Mouse (Mus musculus) forebrain, embryonic 16.5 days (tissue): ENCODE results near the gene Slc25a20. TPM values are rescaled to one million over a fixed set of nuclear protein-coding genes. Genes with fewer than 3 reads are reported as not detected.

Experiments
- ATAC-seq: fragments of 200-750 bp; cut with Nextera tagmentation; 2 replicates; pipeline ENCODE4 v1.8.0; 2017; ENCODE audit warnings: mild to moderate bottlenecking, moderate library complexity
- H3K27ac ChIP-seq: fragments of 300-500 bp; sonication (generic); 2 replicates; pipeline ENCODE4 v1.5.1; 2014; ENCODE audit warnings: low read length, control low read depth
- H3K27me3 ChIP-seq: fragments of 300-500 bp; sonication (generic); replicated peaks from 2 replicates; pipeline ENCODE4 v1.6.1; 2014; ENCODE audit warnings: low read length; ENCODE audit not compliant: control insufficient read depth, insufficient read depth
- H3K36me3 ChIP-seq: fragments of 300-500 bp; sonication (generic); 2 replicates; pipeline ENCODE4 v1.6.1; 2014; ENCODE audit not compliant: control insufficient read depth, insufficient read depth
- H3K4me1 ChIP-seq: fragments of 300-500 bp; sonication (generic); replicated peaks from 2 replicates; pipeline ENCODE4 v1.6.1; 2014; ENCODE audit warnings: low read length; ENCODE audit not compliant: control insufficient read depth, insufficient read depth
- H3K4me2 ChIP-seq: fragments of 300-500 bp; sonication (generic); 2 replicates; pipeline ENCODE4 v1.6.1; 2014; ENCODE audit warnings: mild to moderate bottlenecking, low read length, control low read depth
- H3K4me3 ChIP-seq: fragments of 300-500 bp; sonication (generic); replicated peaks from 2 replicates; pipeline ENCODE4 v1.5.1; 2014; ENCODE audit warnings: mild to moderate bottlenecking, low read length, control low read depth
- H3K9ac ChIP-seq: fragments of 300-500 bp; sonication (generic); replicated peaks from 2 replicates; pipeline ENCODE4 v1.6.1; 2014; ENCODE audit warnings: low read depth, low read length, control low read depth
- H3K9me3 ChIP-seq: fragments of 300-500 bp; sonication (generic); 2 replicates; pipeline ENCODE4 v1.6.1; 2016; ENCODE audit warnings: low read length; ENCODE audit not compliant: control insufficient read depth
- WGBS: fragments of 180-500 bp; shearing (Covaris S2); extraction: QIAGEN DNeasy Blood & Tissue Kit; methylation state at CpG from one replicate; pipeline ENCODE4 v1.1.7; 2014; 5-methylcytosine and 5-hydroxymethylcytosine counted together
- polyA plus RNA-seq: library from polyadenylated mRNA; unstranded; fragments of >200 nt; fragmentation: Nextera tagmentation; extraction: Ambion mirVana; gene quantifications from 2 replicates; pipeline ENCODE4 v1.2.1, GENCODE M21; 2015

Slc25a20 gene
- polyA plus RNA-seq, 1 experiment from 2014 or later, result 47.8 TPM

GRCm38 (mm10) chr9:108673151-108673550 lies 11.3 kb downstream of the Slc25a20 start:
- Histone ChIP-seq H3K36me3 (peaks cover 8% of the 10 kb centered on the region), H3K27me3 (no peaks in the 10 kb centered on the region), H3K9ac (no peak overlapping the region), H3K27ac (no peak overlapping the region), H3K4me2 (no peak overlapping the region), H3K4me3 (no peak overlapping the region), H3K4me1 (no peaks in the 10 kb centered on the region), H3K9me3 (no peaks in the 10 kb centered on the region)
- no peak for ATAC-seq
- WGBS, result 50% methylated on average over 2 of the region's 2 CpGs

DNA sequence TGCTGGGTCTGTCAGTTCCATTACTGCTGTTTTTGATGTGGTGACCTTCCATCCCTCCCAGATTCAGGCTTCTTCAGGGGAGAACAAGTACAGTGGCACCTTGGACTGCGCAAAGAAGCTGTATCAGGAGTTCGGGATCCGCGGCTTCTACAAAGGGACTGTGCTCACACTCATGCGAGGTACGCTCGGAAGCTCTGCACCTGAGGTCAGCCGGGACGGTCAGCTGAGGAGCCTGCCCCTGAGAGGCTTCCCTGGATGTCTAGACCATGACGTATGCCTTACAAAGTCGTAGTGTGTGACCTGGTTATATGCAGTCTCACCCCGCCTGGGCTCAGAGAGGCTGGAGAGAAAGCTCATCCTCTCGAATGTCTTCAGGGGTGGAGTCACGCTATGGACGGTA lies 18.1 kb downstream of the Slc25a20 start:
- Histone ChIP-seq H3K27ac (no peak overlapping the region), H3K4me2 (no peak overlapping the region), H3K4me3 (no peak overlapping the region), H3K9ac (no peak overlapping the region), H3K9me3 (no peaks in the 10 kb centered on the region), H3K4me1 (no peaks in the 10 kb centered on the region), H3K36me3 (peaks cover 2% of the 10 kb centered on the region; the same call in 1 of the 2 replicates), H3K27me3 (no peaks in the 10 kb centered on the region)
- WGBS, result 94% methylated on average over 15 of the region's 15 CpGs
- no peak for ATAC-seq

- no peak overlapping the region for H3K27ac ChIP-seq
- H3K4me3 ChIP-seq, result no peak overlapping the region
- WGBS, result 53% methylated on average over 4 of the region's 4 CpGs
- H3K4me1 ChIP-seq, result 0 out of 2 replicates have a peak, but pooled peaks cover 1% of the 10 kb centered on the region
- H3K36me3 ChIP-seq, result no peaks in the 10 kb centered on the region; the same call in 1 of the 2 replicates
- no peaks in the 10 kb centered on the region for H3K27me3 ChIP-seq
- ATAC-seq, result no peak
- no peak overlapping the region for H3K9ac ChIP-seq
- H3K9me3 ChIP-seq, result no peaks in the 10 kb centered on the region
- H3K4me2 ChIP-seq, result no peak overlapping the region
These were observed 24.6 kb downstream of the Slc25a20 start for GRCm38 (mm10) chr9:108686475-108686887.

DNA sequence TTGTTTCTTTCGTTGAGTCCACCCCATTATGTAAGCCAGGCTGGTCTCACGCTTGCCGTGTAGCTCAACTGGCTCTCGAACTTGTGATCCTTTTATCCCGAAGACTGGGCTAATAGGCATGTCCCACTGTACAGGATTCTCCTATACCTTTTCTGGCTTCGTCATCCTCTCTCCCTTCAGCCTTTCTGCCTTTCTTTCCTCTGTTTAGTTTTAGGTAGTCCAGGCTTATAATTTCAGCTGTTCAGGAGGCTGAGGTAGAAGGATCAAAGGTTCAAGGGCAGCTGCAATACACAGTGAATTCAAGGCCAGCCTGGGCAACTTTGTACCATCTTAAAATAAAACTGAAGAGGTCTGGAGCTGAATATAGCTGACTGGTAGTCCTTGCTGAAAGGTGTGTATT lies 25.3 kb downstream of the Slc25a20 start:
- WGBS, result 91% methylated on average over 6 of the region's 6 CpGs
- no peak overlapping the region for H3K27ac ChIP-seq
- H3K9me3 ChIP-seq, result no peaks in the 10 kb centered on the region
- no peaks in the 10 kb centered on the region; the same call in 1 of the 2 replicates for H3K36me3 ChIP-seq
- ATAC-seq, result no peak
- H3K4me1 ChIP-seq, result 0 out of 2 replicates have a peak, but pooled peaks cover 4% of the 10 kb centered on the region
- no peak overlapping the region for H3K9ac ChIP-seq
- H3K4me3 ChIP-seq, result no peak overlapping the region
- H3K4me2 ChIP-seq, result no peak overlapping the region
- H3K27me3 ChIP-seq, result no peaks in the 10 kb centered on the region

DNA sequence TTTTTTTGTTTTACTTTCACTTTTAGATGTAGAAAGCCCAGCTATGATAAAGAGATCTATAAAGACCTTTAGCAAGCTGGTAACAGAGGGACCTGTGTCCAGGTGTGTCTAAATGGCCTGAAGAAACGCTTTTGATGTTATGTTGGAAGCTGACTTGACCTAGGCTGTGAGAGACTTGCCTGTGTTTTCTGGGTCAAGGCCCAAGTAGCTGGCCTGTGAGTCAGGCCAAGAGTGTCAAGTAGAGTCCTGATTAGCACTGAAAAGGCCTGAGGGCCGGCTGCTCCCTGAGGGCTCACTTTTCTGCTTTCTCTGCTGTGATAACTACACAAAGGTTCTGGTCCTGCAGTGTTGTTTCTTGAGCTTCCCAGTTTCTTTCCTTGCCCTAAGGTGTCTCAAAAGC lies 25.8 kb downstream of the Slc25a20 start:
- Histone ChIP-seq H3K4me3 (no peak overlapping the region), H3K36me3 (no peaks in the 10 kb centered on the region; the same call in 1 of the 2 replicates), H3K9ac (no peak overlapping the region), H3K4me1 (0 out of 2 replicates have a peak, but pooled peaks cover 4% of the 10 kb centered on the region), H3K27ac (no peak overlapping the region), H3K27me3 (no peaks in the 10 kb centered on the region), H3K4me2 (no peak overlapping the region), H3K9me3 (no peaks in the 10 kb centered on the region)
- WGBS, result 70% methylated on average over 2 of the region's 2 CpGs
- no peak for ATAC-seq

DNA sequence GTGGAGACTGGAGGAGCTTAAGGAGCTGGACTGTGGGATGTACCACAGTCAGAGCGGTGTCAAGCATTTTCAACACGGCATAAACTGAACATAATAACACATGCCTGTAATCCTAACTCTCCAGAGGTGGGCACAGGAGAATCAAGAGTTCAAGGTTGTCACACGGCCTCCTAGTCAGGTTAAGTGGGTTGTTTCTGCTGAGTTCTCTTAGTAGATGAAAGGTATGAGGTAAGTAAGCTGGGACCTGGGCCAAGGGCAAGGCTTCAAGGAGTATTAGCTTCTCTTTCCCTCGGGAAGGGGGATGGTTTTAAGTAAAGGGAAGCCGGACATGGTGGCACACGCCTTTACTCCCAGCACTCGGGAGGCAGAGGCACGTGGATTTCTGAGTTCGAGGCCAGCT lies 26.6 kb downstream of the Slc25a20 start:
- no peak overlapping the region for H3K27ac ChIP-seq
- H3K9me3 ChIP-seq, result no peaks in the 10 kb centered on the region
- peaks cover 10% of the 10 kb centered on the region for H3K4me1 ChIP-seq
- 76% methylated on average over 9 of the region's 9 CpGs for WGBS
- H3K4me2 ChIP-seq, result no peak overlapping the region
- H3K27me3 ChIP-seq, result no peaks in the 10 kb centered on the region
- no peak for ATAC-seq
- H3K4me3 ChIP-seq, result no peak overlapping the region
- H3K36me3 ChIP-seq, result no peaks in the 10 kb centered on the region; the same call in 1 of the 2 replicates
- no peak overlapping the region for H3K9ac ChIP-seq

DNA sequence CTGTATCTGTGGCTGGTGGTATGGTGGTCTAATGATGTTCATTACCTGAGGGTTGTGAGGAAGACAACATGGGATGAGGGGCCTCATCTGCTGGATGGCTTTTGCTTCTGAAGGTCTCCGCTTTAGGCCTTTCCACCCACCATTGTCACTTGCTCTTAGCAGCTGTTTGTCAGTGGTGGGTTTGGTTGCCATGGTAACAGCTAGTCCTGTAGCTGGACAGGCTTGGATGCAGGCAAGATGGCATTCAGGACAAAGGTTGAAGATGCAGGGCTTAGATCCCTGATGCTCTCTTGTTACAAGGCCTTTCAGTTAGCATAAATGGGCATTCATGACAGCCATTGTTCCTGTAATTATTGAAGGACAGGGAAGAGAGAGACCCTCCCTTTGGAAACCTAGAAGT lies 27.2 kb downstream of the Slc25a20 start, which contains the start of gene Prkar2a:
Prkar2a (plus strand) TSS at position 209 of the 400 bp plus-strand sequence.
- no peak within 1 kb of the TSS for H3K9ac ChIP-seq
- peaks cover 15% of the 10 kb centered on the region for H3K4me1 ChIP-seq
- H3K4me2 ChIP-seq, result no peak within 1 kb of the TSS

DNA sequence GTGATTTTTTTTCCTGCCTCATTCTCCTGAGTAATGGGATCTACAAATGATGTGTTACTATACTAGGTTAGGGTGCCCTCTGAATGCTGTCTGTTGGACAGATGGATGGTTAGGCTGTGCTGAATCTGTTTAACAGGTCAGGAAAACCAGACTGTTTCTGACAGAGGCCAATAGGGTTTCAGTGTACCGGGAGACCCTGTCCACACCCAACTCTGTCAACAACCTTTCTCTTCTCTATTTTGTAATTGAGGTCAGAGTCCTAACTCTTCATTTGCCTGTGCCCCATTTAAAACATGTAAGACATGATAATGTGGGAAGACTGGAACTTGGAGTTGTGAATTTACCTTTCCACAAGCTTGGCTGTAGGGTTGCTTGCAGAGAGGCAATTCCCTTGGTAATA lies 28.1 kb downstream of the Slc25a20 start:
- WGBS, result 97% methylated on average over 1 of the region's 1 CpGs
- Histone ChIP-seq H3K36me3 (no peaks in the 10 kb centered on the region), H3K9ac (no peak overlapping the region), H3K27me3 (no peaks in the 10 kb centered on the region), H3K9me3 (no peaks in the 10 kb centered on the region), H3K4me1 (peaks cover 21% of the 10 kb centered on the region), H3K4me3 (no peak overlapping the region), H3K27ac (no peak overlapping the region), H3K4me2 (no peak overlapping the region)
- no peak for ATAC-seq

More for the DNA sequence above, 27.2 kb downstream of the Slc25a20 start, which contains the start of gene Prkar2a:
- WGBS, result 24% methylated on average over 1 of the region's 1 CpGs
- ATAC-seq, result no peak
- Histone ChIP-seq H3K4me3 (no peak within 1 kb of the TSS), H3K9me3 (no peaks in the 10 kb centered on the region), H3K27ac (peak within 1 kb of the TSS; percentile 18; the same call in 1 of the 2 replicates), H3K27me3 (no peaks in the 10 kb centered on the region), H3K36me3 (no peaks in the 10 kb centered on the region; the same call in 1 of the 2 replicates)

DNA sequence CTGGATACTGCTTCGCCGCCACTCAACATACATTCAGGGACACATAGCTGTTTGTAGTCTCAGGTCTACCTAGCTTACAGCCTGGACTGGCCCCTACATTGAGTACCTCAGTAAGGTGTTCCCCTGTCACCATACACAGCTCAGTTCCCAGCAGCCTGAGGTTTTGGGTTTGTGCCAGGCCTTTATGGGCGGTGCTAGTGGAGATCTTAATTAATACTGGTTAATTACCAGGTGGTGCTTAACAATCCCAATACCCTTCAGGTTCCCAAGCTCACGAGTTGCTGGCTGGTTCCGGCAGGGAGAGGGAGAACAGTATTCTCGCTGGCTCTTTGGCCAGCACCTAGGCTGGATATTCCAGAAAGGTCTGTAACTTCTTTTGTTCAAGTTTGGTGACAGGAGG lies 29.0 kb downstream of the Slc25a20 start:
- WGBS, result 64% methylated on average over 6 of the region's 6 CpGs
- Histone ChIP-seq H3K36me3 (no peaks in the 10 kb centered on the region), H3K9me3 (no peaks in the 10 kb centered on the region), H3K4me3 (no peak overlapping the region), H3K4me1 (peaks cover 23% of the 10 kb centered on the region), H3K4me2 (no peak overlapping the region), H3K9ac (no peak overlapping the region), H3K27me3 (no peaks in the 10 kb centered on the region), H3K27ac (no peak overlapping the region)
- ATAC-seq, result no peak

GRCm38 (mm10) chr9:108691371-108691770 lies 29.5 kb downstream of the Slc25a20 start:
- H3K27ac ChIP-seq, result no peak overlapping the region

More at GRCm38 (mm10) chr9:108691371-108691770, 29.5 kb downstream of the Slc25a20 start:
- no peaks in the 10 kb centered on the region for H3K27me3 ChIP-seq
- ATAC-seq, result no peak
- peak overlapping the region; percentile 87 for H3K4me3 ChIP-seq
- peak overlapping the region; percentile 67 for H3K4me2 ChIP-seq
- peak overlapping the region; percentile 87 for H3K9ac ChIP-seq
- WGBS, result 70% methylated on average over 8 of the region's 8 CpGs
- no peaks in the 10 kb centered on the region for H3K36me3 ChIP-seq
- no peaks in the 10 kb centered on the region for H3K9me3 ChIP-seq
- H3K4me1 ChIP-seq, result peaks cover 23% of the 10 kb centered on the region
